Mouse (Mus musculus) myocyte (in vitro differentiated cells): Measurements from ENCODE around the gene Egf.

Source experiments
- CEBPB ChIP-seq: IDR thresholded peaks from 2 replicates; pipeline ENCODE4 v1.6.1; 2011; ENCODE audit warnings: mild to moderate bottlenecking, moderate library complexity; ENCODE audit not compliant: poor library complexity, insufficient read depth, severe bottlenecking
- E2F4 ChIP-seq: IDR thresholded peaks from one replicate; pipeline ENCODE4 v1.6.1; 2011; ENCODE audit warnings: mild to moderate bottlenecking, control low read depth, moderate library complexity; ENCODE audit not compliant: insufficient read depth
- MAX ChIP-seq: IDR thresholded peaks from one replicate; pipeline ENCODE4 v1.6.1; 2011; ENCODE audit warnings: low read depth, mild to moderate bottlenecking, control low read depth
- MYOD1 ChIP-seq, 3 experiments: IDR thresholded peaks; one replicate each; pipeline ENCODE4 v1.6.1; 2011; ENCODE audit warnings: control low read depth in 2 of 3, low read depth in 2 of 3, mild to moderate bottlenecking in 2 of 3, moderate library complexity in 1 of 3; ENCODE audit not compliant: insufficient read length in 2 of 3, control insufficient read depth in 1 of 3
- MYOG ChIP-seq, 3 experiments: IDR thresholded peaks; one replicate each; pipeline ENCODE4 v1.6.1; 2011; ENCODE audit warnings: control low read depth in 2 of 3, low read depth in 2 of 3, mild to moderate bottlenecking in 2 of 3; ENCODE audit not compliant: insufficient read length in 2 of 3, control insufficient read depth in 1 of 3, insufficient read depth in 1 of 3
- POLR2A ChIP-seq: IDR thresholded peaks from one replicate; pipeline ENCODE4 v1.6.1; 2011; ENCODE audit warnings: low read depth, mild to moderate bottlenecking, control low read depth, moderate library complexity; ENCODE audit not compliant: insufficient read length
- POLR2AphosphoS2 ChIP-seq: IDR thresholded peaks from one replicate; pipeline ENCODE4 v1.6.1; 2011; ENCODE audit warnings: low read depth, control low read depth; ENCODE audit not compliant: insufficient read length
- REST ChIP-seq: IDR thresholded peaks from one replicate; pipeline ENCODE4 v1.6.1; 2011; ENCODE audit warnings: mild to moderate bottlenecking, control low read depth, moderate library complexity; ENCODE audit not compliant: insufficient read depth, insufficient read length
- TCF12 ChIP-seq: IDR thresholded peaks from one replicate; pipeline ENCODE4 v1.6.1; 2011; ENCODE audit warnings: mild to moderate bottlenecking, control low read depth; ENCODE audit not compliant: poor library complexity, insufficient read depth, severe bottlenecking
- TCF3 ChIP-seq: IDR thresholded peaks from one replicate; pipeline ENCODE4 v1.6.1; 2011; ENCODE audit warnings: low read depth, control low read depth; ENCODE audit not compliant: insufficient read length
- USF1 ChIP-seq: IDR thresholded peaks from one replicate; pipeline ENCODE4 v1.6.1; 2011; ENCODE audit warnings: low read depth, mild to moderate bottlenecking, control low read depth, moderate library complexity

DNA sequence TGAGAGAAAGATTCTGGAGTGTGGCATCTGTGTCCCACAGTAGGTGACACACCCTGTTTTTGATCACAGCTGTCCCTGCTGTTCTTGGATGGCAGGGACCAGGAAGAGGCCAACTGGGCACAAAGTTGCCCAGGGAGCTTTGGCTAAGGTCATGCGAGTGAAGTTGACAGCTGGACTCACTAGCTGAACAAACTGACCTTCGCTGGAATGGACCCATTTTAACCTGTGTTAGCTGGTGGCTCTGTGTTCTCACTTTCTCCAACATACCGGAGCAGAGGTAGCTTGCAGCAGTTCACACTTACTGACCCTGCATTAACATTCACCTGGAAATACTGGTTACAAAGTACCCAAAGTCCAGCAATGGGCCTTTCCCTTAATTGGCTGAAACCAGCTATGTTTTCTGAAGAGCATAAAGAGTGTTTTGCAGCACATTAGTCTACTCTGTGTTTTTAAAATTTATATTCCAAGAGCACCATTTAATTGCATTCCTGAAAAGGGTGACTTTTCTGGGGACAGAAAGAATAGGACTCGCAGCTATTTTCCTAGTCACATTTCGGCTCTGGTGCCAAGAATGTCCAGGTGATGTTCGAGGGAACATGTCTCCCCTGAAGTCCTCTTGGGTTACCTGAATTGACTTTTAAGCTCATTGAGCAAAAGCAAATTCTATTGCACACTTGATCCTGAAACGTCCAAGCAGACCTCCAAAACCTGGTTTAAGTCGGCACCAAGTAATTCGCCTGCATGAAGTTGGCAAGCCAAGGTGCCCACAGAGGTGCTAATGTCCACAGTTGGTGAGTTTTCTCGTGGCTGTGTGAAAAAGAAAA lies 12.1 kb upstream of the Egf start:
- TF ChIP-seq E2F4 (no peak), USF1 (no peak), POLR2A (no peak), REST (no peak), CEBPB (no peak), MAX (no peak), MYOG (IDR thresholded peaks at IDR 0.05; ENCODE audit: control insufficient read depth in 1 of 3, insufficient read depth in 1 of 3, insufficient read length in 2 of 3, low read depth in 2 of 3) (no peak), MYOD1 (IDR thresholded peaks at IDR 0.05; ENCODE audit: control insufficient read depth in 1 of 3, insufficient read length in 2 of 3, low read depth in 2 of 3) (peak in 1 of 3 experiments; percentile 22), TCF12 (no peak), TCF3 (no peak), POLR2AphosphoS2 (no peak)
